ENCODE assay signal across 8 mouse cellular contexts in genomic region chr2:157078059-157078792, GRCm38 (mm10). TPM values are rescaled to one million over a fixed set of nuclear protein-coding genes. Genes with fewer than 3 reads are reported as not detected.
DNase-seq lines count a peak whose midpoint lies in the region; ATAC-seq and TF ChIP-seq lines count a peak whose summit lies in the region.

No protein-coding gene starts in this region.

- H3K9me3 ChIP-seq in limb, embryonic 13.5 days, result no peaks in the 10 kb centered on the region
- H3K9me3 ChIP-seq in neural tube, embryonic 14.5 days (ENCODE audit: control insufficient read depth, low read length), result no peaks in the 10 kb centered on the region

- H3K4me2 ChIP-seq in limb, embryonic 13.5 days (replicated peaks), result peak overlapping the region; percentile 98
- H3K4me2 ChIP-seq in neural tube, embryonic 14.5 days (ENCODE audit: low read depth, low read length), result peak overlapping the region; percentile 100

- DNase-seq in spleen, adult 2 months (ENCODE audit: low read depth in 1 of 2, low spot score in 2 of 2), result no peak
- DNase-seq in spleen, postnatal 4 days (ENCODE audit: low spot score in 2 of 2), result no peak
- peak; percentile 70 for DNase-seq in cerebellum, adult 9-11 months
- DNase-seq in gastrocnemius, postnatal 4 days (ENCODE audit: low spot score in 2 of 2), result peak; percentile 46 to 52
- DNase-seq in layer of hippocampus, adult 9-10 months (ENCODE audit: low spot score), result no peak
- no peak for DNase-seq in spleen, postnatal 36 days (ENCODE audit: low spot score in 2 of 2)

- H3K27ac ChIP-seq in spleen, adult 2 months (ENCODE audit: insufficient read depth, low read length), result peak overlapping the region; percentile 30; the same call in 1 of the 2 replicates
- H3K27ac ChIP-seq in limb, embryonic 13.5 days, result peak overlapping the region; percentile 99
- H3K27ac ChIP-seq in neural tube, embryonic 14.5 days (ENCODE audit: low read depth, low read length), result peak overlapping the region; percentile 98

- no peak for TF ChIP-seq POLR2A in spleen, adult 2 months (IDR thresholded peaks at IDR 0.05; ENCODE audit: low read depth, low read length)

- ATAC-seq in limb, embryonic 13.5 days (ENCODE audit: low FRiP score, low read depth), result no peak
- ATAC-seq in neural tube, embryonic 14.5 days (ENCODE audit: low read depth), result peak; percentile 16

- WGBS in spleen, adult 2 months, result 2% methylated on average over 79 of the region's 79 CpGs
- under 1% methylated on average over 76 of the region's 79 CpGs for WGBS in limb, embryonic 13.5 days
- under 1% methylated on average over 43 of the region's 79 CpGs for WGBS in neural tube, embryonic 14.5 days

- peaks cover 8% of the 10 kb centered on the region; the same call in 1 of the 2 replicates for H3K4me1 ChIP-seq in spleen, adult 2 months (ENCODE audit: control insufficient read depth, insufficient read depth, insufficient read length)
- peaks cover 54% of the 10 kb centered on the region for H3K4me1 ChIP-seq in limb, embryonic 13.5 days
- H3K4me1 ChIP-seq in neural tube, embryonic 14.5 days (ENCODE audit: control insufficient read depth, insufficient read depth, low read length), result peaks cover 48% of the 10 kb centered on the region

- peak overlapping the region; percentile 99 for H3K9ac ChIP-seq in limb, embryonic 13.5 days
- peak overlapping the region; percentile 99 for H3K9ac ChIP-seq in neural tube, embryonic 14.5 days (replicated peaks; ENCODE audit: low read depth, low read length)

- no peak for TF ChIP-seq CTCF in spleen, adult 2 months (IDR thresholded peaks at IDR 0.05; ENCODE audit: extremely low read depth, insufficient read depth, insufficient read length, insufficient replicate concordance)

- peaks cover 16% of the 10 kb centered on the region for H3K27me3 ChIP-seq in spleen, adult 2 months (ENCODE audit: control insufficient read depth, insufficient read depth, low read length)
- no peaks in the 10 kb centered on the region for H3K27me3 ChIP-seq in limb, embryonic 13.5 days
- no peaks in the 10 kb centered on the region for H3K27me3 ChIP-seq in neural tube, embryonic 14.5 days (ENCODE audit: control insufficient read depth, insufficient read depth, low read length)

- H3K36me3 ChIP-seq in spleen, adult 2 months (ENCODE audit: control insufficient read depth, insufficient read depth, low read length), result no peaks in the 10 kb centered on the region
- H3K36me3 ChIP-seq in limb, embryonic 13.5 days, result peaks cover 18% of the 10 kb centered on the region
- no peaks in the 10 kb centered on the region for H3K36me3 ChIP-seq in neural tube, embryonic 14.5 days (ENCODE audit: control insufficient read depth, insufficient read depth, low read length)

- peak overlapping the region; percentile 53 for H3K4me3 ChIP-seq in spleen, adult 2 months (ENCODE audit: extremely low read depth, insufficient read depth, insufficient read length)
- H3K4me3 ChIP-seq in limb, embryonic 13.5 days, result peak overlapping the region; percentile 97
- peak overlapping the region; percentile 96 for H3K4me3 ChIP-seq in neural tube, embryonic 14.5 days (ENCODE audit: low read depth, low read length)

RNA-seq across cellular contexts. Expression of gene Soga1, which starts 0.8 kb away (rescaled TPM):
- 5.3 and 5.4 TPM in 2 replicates for polyA plus RNA-seq in spleen, adult 2 months (2012; rRNA removed)
- total RNA-seq in gastrocnemius, postnatal 4 days (2021), result 10 to 100 TPM; 33.7 to 34.6 TPM
- 4.1 and 4.2 TPM in 2 replicates for polyA plus RNA-seq in limb, embryonic 13.5 days (2015; fragmentation: Nextera tagmentation; extraction: Ambion mirVana)
- polyA plus RNA-seq in neural tube, embryonic 14.5 days (2014; fragmentation: Nextera tagmentation; extraction: Ambion mirVana), result 10.0 and 10.2 TPM in 2 replicates

RNA-seq across cellular contexts. Expression of gene Tldc2, which starts 8.6 kb away (rescaled TPM):
- polyA plus RNA-seq in spleen, adult 2 months (2012; rRNA removed), result not detected in 2 replicates
- not detected for total RNA-seq in gastrocnemius, postnatal 4 days (2021)
- not detected in 2 replicates for polyA plus RNA-seq in limb, embryonic 13.5 days (2015; fragmentation: Nextera tagmentation; extraction: Ambion mirVana)
- not detected in 2 replicates for polyA plus RNA-seq in neural tube, embryonic 14.5 days (2014; fragmentation: Nextera tagmentation; extraction: Ambion mirVana)

RNA-seq across cellular contexts. Expression of gene Samhd1, which starts 56.8 kb away (rescaled TPM):
- 120 and 145 TPM in 2 replicates for polyA plus RNA-seq in spleen, adult 2 months (2012; rRNA removed)
- total RNA-seq in gastrocnemius, postnatal 4 days (2021), result 10 to 100 TPM; 23.4 to 23.6 TPM
- 23.6 and 26.6 TPM in 2 replicates for polyA plus RNA-seq in limb, embryonic 13.5 days (2015; fragmentation: Nextera tagmentation; extraction: Ambion mirVana)
- polyA plus RNA-seq in neural tube, embryonic 14.5 days (2014; fragmentation: Nextera tagmentation; extraction: Ambion mirVana), result 13.2 and 14.9 TPM in 2 replicates

Comparison
In these comparisons a context has a peak if more than half of its experiments do, and no peak if none do; other contexts are left out.
1. DNase-seq: peak in cerebellum, adult 9-11 months (single experiment) and gastrocnemius, postnatal 4 days (2 of 2); none in spleen, adult 2 months (0 of 2), spleen, postnatal 4 days (0 of 2), layer of hippocampus, adult 9-10 months (single experiment) and spleen, postnatal 36 days (0 of 2).
2. H3K27ac ChIP-seq: peak in every context shown above with its lines; median percentile 99 in limb, embryonic 13.5 days; 98 in neural tube, embryonic 14.5 days; 30 in spleen, adult 2 months.
3. Peak in every context shown above with its lines, with median percentiles within 50 percentile points of each other: H3K4me3 ChIP-seq.